Mouse (Mus musculus) layer of hippocampus, adult 6 months (tissue): ENCODE results near the gene Maoa. TPM values are rescaled to one million over a fixed set of nuclear protein-coding genes. Genes with fewer than 3 reads are reported as not detected.

ENCODE experiments used
- long read RNA-seq, 2 experiments: library from polyadenylated mRNA; unstranded; transcript quantifications; one replicate each; pipeline ENCODE4 v2.0.0; 2019 to 2020
- polyA plus RNA-seq: library from polyadenylated mRNA; unstranded; fragments of <200 nt; fragmentation: Nextera tagmentation; gene quantifications from 2 replicates; pipeline ENCODE4 v1.2.3, GENCODE M21; 2021

The Maoa gene
- polyA plus RNA-seq: 6.3 and 6.5 TPM in 2 replicates
- long read RNA-seq, experiment 1, full-length matches to known transcripts: 22 of 33 reads
- long read RNA-seq, experiment 1, partial matches to known transcripts: 6 of 33 reads
- long read RNA-seq, experiment 1, other reads (novel, unspliced or antisense): 5 of 33 reads
- long read RNA-seq, experiment 2, full-length matches to known transcripts: 82 of 91 reads
- long read RNA-seq, experiment 2, partial matches to known transcripts: 3 of 91 reads
- long read RNA-seq, experiment 2, other reads (novel, unspliced or antisense): 6 of 91 reads

DNA sequence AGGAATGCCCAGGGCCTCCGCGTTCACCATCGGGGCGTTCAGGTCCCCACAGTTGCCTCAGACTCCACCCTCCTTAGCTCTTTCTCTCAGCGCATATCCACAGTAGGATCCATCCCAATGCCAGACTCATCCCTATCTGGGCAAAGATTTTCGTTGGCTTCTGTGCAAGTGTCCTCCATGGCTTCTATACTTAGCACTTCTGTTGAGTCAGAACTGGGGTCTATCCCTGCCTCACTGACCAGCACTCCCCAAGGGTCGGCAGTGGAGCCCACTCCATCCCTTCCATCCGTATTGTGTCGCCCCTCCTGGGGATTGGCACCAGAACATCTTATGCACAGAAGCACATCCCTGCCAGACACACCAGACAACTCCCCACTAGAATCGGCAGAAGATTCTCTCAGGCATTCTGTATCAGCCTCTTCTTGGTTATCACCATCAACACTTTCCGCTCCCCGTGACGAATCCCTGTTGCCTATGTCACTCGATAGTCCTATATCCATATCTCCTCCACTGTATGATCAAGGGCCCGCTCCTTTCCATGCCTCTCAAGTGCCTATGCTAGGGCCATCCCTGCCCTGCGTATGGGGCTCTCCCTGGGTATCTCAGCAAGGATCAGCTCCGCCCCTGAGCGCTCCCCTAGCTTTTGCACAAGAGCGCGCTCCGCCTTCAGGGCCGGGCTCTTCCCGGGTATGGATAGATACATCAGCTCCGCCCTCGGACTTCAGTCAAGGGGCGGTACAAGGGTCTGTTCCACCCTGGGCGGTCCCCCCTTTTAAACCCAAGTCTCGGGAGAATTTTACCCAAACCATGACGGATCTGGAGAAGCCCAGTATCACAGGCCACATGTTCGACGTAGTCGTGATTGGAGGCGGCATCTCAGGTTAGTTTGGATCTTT is at the start of gene Maoa:
TSS of gene Maoa (plus strand) at position 665 of the 896 bp plus-strand sequence.

Other genes starting within 250 kb of the Maoa start
- not detected in 2 replicates for gene Cypt1, start 96.8 kb upstream of the Maoa start, polyA plus RNA-seq
- 25.3 and 34.1 TPM in 2 replicates for gene Maob, start 197.7 kb downstream of the Maoa start, polyA plus RNA-seq